Mouse (Mus musculus) monocyte, adult 5-6 weeks (primary cell): Measurements from ENCODE around the gene Acss3. TPM values are rescaled to one million over a fixed set of nuclear protein-coding genes. Genes with fewer than 3 reads are reported as not detected.

Source experiments
- ATAC-seq: fragments of 153-309, 156-312 bp; replicated peaks from 2 replicates; pipeline ENCODE4 v1.8.0; 2017; ENCODE audit warnings: mild to moderate bottlenecking; ENCODE audit not compliant: low TSS enrichment, insufficient number of reproducible peaks, severe bottlenecking, poor library complexity, low FRiP score
- total RNA-seq: library from RNA; stranded (forward); fragments of 200-1000, 200-491, 200-594 nt; gene quantifications from 3 replicates; pipeline ENCODE4 v1.2.3, GENCODE M21; 2017

Acss3 gene
- not detected in 3 replicates for total RNA-seq

DNA sequence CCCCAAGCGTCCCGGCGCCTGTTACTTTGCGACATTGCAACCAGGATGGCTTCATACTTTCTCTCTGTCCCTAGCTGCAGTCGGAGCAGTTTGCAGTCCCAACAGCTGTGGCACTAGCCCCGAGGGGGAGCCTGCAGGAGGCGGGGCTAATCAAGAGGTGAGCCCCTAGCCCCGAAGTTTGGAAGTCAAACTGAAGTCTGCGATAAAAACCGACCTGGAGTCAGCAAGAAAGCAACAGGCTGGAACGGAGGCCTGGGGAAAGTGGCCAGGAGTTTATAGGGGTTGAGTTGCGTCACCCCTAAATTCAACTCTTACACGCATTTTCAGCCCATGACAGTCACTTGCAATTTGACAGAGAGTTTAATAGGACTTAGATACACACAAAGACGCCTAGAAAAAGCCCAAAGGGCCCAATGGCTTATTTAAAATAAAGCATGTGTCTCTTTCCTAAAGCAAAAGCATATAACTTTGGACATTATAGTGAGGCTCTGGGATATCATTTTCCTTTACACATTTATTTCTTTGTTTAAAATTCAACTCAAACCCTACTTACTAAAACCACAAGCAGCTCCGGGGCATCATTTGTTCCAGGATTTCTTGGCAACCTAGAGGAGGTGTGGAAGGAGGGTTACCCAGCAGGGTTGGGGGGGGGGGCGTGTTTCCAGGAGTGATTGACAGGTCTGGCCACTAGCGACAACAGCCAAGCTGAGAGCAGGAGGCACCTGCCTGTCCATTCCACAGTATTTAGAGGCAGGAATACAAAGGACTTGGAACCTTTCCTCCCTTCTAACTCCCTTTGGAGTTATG, at the start of gene Acss3:
Gene Acss3, minus strand, starts transcription at position 140 of the 807 bp plus-strand sequence.
- ATAC-seq, result no peak

DNA sequence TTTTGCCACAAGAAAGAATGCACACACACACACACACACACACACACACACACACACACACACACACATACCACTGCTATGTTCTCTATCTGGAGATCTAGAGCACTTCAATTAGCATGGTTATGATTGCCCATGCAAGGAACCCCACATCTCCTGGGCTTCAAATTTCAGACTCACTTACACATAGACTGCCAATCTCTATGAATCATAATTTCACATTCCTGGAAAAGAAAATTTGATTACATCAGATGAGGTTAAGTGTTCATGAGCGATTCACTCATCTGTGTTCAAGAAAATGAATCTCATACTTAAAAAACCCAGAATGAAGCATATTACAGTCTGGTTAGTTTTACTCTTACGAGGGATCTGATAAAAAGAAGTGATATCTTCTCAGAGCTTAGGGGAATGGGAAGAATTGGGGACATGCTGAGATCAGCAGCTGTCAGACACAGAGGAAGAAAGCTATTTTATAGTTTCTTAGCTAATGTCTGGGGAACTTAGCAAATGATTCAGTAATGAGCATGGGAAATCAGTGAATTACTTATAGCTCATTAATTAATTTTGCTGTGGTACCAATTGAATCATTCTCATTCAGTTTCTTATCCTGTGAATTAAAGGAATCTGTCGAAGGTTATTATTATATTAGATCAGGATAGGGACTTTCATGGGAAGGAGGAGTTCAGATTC, 48.7 kb upstream of the Acss3 start:
- ATAC-seq, result no peak

DNA sequence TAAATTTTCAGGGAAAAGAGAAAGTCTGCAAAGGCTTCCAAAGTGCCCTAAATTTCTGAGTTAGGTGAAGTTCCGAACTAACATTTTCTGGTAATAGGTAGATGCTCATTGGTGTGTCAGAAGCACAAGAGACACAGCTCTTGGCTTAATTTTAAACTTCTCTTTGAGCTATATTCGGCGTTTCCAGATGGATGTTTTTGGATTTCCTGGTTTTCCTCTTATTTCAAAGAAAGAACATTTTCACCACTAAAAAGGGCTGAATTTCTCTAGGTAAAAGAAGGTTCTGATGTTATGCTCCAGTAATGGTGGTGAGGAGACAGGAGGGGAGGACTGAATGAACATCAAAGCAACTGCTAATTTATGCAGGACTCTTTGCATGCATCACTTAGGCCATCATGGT, 43.0 kb upstream of the Acss3 start:
- no peak for ATAC-seq

DNA sequence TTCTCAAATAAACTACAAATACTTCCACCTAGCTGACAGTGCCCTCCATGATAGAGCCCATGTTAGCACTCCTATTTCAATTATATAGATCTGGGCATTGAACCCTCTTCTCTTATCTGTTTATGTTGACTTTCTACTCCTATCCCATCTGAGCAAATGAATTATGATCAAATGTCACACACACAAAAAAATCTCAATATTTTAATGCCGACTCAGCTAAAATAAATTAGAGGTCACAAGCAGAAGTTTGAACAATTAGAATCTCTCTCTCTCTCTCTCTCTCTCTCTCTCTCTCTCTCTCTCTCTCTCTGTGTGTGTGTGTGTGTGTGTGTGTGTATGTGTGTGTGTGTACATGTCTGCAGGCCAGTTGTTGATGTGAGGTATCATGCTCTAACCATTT, 25.3 kb upstream of the Acss3 start:
- no peak for ATAC-seq

DNA sequence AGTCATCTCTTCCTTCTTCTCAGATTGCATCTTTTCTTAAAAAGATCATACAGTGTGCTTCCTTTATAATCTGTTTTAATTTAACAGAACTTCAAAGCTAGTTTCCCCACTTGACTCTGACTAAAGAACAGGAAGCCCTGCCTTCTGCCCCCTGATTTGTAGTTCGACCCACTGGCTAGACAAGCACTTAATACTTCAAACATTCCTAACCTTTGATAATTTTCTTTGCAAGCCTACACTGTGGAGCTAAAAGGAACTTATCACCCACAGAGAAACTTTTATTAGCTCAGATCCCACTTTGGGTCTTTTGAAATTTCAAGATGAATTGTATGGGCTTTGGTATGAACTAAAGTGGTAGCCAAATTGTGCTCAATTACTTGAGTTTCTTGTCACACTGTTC, 20.5 kb upstream of the Acss3 start:
- ATAC-seq, result no peak

DNA sequence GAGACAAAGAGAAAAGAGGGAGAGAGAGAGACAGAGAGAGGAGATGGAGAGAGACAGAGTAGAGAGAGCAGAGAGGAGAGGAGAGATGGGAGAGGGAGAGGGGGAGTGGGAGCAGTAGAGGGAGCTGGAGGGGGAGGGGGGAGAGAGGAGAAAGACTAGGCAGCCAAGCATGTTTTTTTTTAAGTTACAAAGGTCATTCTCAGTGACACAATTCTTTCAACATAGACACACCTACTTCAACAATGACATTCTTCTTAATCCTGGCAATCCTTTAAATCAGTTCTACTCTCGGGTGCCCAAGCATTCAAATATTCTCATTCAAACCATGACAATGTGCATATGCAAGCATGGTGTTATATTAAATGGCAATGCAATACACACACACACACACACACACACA, 19.4 kb upstream of the Acss3 start:
- ATAC-seq, result no peak

DNA sequence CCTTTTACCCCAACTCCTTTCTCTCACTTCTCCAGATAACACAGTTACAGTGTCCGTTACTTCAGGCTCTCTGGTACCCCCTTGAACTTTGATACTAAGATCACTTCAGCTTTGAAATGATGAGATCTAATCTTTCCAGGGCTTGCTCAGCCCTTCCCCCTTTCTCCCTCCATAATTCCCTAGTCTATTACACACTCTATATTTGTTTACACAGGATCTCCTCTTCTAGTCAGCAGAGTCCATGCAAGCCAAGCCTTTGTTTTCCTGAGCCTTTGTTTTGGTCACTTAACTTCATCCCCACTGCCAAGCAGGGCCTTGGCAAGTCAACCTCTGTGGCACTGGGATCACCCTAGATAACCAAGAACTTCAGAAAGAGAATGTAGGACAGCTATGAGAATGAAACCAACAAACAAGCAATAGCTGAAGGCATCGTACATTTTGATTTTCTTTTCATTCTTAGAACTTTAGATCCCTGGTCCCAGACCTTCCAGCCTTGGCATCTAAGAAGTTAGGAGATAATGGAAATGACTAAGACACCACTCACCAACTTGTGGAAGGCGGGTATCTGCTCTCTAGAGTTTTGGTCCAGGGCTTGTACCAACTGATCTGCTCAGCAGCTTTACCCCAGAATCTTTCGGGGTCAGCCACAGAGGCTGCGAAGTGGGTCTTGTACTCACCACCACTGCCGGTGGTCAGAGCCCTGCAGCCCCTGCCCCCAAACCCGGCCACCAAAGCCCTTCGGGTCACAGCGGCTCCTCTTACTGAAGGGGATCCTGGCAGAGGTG, 532 bp downstream of the Acss3 start:
- ATAC-seq, result no peak

DNA sequence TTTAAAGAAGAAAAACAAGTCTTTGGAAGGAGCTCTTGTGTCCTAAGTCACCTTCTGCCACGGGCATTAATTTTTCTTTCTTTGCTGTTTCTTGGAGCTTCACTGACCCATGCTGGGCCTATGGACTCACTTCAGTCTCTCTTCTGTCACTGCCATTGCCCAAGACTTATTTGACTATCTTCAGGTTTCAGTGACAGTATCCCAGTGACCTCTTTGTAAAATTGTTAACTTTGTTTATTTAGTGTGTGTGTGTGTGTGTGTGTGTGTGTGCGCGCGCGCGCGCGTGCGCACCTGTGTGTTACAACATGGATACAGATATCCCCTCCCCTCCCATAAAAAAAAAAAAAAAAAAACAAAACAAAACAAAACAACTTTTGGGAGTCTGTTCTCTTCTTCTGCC, 2.2 kb downstream of the Acss3 start:
- ATAC-seq, result no peak

DNA sequence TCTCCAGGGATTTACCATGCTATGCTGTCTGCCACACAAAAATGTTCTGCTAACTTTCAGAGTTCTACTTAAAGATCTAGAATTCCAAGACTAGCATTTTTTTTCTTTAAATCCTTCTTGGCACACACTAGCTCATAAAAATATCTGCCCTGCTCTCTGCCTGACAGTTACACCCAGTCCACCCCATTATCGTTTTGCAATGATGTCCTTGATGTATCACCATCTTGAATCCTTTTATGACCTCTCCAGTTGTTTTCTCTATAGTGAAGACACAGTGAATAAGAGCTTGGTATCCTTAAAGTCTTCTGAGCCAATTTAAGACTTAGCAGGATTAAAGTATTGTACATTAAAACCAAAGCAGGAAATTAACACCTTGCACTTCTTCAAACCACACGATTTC, 4.3 kb downstream of the Acss3 start:
- no peak for ATAC-seq

DNA sequence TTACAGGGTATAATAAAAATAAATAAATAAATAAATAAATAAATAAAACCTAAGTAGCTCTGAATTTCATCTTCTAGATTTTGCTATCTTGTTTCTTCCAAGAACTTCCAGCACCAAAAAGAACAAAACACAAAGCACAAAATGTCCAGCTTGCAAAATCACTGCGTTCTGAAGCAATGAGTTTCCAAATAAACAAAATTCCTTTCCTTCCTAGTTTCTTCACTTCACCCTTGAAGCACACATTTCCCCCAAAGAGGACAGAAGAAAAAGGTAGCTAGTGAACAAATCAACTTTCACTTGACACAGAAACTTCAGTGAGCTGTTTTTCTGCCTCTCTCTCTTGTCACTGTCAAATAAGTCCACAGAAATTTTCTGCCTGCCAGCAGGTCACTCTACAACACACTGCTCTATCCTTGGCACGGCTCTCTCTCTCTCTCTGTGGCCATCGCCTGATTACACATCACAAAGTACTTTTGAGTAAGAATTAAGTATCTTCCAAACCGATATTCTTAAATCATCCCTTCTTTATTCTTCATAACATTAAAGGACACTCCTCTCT, 6.7 kb downstream of the Acss3 start:
- no peak for ATAC-seq

DNA sequence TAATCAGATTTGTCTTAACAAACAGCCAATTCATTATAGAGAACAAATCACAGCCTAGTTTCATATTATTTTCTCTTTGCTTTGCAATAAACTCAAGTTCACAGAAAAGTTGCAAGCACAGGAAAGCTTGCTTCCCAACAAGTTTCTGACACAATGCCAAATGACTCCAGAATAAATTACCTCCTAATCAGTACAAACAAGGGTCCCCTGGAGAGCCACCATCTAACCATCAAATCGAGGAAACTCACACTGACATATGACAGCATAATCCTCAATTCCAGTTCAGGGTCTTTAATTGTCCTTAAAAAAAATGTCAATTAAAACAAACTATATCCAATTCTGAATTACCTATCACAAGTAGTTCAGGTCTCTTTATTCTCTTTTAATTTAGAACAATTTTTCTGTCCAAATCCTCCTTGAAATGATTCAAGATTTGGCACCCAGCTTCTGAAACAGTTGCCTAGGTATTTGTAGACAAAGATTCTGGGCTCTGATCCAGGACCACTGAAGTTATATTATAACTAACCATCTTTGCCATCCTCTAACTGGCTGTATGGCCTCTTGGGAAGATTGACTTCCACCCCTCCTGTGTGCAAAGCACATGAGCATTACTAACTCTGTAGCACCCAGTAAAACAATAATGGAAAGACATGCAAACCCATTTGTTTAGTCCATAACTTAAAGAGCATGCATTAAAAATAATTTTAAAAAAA, 7.4 kb downstream of the Acss3 start:
- ATAC-seq, result no peak

DNA sequence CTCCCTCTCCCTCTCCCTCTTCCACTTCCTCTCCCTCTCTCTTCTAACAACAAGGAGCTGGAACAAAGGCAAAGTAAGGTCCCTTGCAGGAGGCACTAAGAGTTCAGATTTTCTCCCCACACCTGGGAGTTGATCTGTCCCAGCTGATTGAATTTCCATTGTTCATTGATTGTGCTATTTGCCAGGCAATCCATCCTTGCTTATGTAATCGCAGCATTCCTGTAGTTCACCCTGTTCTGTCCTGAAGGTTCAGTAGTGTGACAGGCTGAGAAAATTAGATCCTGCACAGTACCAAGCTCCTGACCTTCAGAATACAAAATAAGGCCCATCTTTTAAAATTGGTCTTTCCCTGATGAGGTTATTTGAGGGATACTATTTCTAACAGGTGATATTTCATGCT, 8.3 kb downstream of the Acss3 start:
- ATAC-seq, result no peak

DNA sequence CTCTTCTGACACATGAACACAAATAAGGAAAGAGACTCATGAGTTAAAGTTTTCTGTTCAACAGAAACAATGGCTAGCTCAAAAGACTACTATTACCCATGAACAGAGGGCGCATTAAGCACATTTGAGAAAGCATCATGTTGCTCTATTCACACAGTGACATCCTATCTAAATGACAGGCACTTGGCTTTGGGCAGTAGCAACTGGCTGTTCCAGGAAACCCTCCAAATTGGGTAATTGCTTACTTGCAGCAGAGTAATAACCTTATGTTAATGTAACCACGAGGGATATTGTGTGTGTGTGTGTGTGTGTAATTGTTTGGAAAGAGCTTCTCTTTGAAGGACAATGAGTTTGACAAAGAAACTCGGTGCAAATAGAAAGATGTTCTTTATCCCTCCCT, 29.0 kb downstream of the Acss3 start:
- ATAC-seq, result no peak

DNA sequence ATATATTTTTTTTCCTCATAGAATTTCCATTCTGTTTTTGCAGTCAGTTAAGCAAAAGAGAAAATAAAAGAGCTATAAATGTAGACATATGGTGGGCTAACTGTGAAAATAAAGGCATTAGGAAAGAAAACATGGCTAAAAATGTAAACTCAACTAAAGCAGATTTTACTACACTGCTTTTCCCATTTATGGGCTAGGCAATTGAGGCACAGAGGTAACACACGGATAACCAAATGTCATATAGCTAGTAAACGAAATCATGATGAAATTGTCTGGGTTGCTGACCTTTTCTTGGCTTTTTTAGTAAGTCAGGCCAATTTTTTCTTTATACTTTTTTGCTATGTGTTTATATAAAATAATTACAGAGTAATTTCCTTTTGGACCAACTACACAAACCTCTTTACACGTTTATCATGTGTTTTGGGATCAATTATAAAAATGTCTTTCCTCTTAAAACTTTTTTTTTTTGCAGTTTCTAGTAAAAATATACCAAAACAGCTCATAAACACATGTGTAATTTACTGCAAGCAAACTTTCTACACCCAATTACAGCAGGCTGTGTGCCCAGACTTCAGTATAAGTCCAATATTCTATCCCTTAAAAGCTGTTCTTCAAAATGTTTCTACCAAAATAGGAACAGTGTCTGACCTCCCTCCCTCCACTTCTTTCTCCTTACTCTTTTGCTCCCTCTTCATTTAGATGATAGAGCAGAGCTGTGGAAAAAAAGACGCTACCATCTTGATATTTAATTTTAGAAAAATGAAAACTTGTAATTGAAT, 69.4 kb downstream of the Acss3 start:
- ATAC-seq, result no peak

DNA sequence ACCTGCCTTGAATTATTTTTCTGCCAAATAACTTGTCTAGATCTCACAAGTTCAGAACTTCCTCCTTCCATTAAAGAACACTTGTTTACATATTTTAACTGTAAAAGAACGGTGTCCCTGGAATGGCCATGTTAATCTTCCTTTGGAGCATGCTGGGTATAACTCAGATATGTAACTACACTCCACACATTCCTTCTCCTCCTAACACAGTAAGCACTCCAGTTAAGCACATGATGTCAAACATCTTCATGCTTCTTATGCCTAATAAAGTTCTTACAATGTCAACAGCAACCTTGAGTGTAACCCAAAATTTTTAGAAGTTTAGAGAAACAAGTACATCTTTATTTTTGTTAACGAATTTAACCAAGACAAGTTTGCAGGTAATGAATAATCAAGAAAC, 73.0 kb downstream of the Acss3 start:
- no peak for ATAC-seq

DNA sequence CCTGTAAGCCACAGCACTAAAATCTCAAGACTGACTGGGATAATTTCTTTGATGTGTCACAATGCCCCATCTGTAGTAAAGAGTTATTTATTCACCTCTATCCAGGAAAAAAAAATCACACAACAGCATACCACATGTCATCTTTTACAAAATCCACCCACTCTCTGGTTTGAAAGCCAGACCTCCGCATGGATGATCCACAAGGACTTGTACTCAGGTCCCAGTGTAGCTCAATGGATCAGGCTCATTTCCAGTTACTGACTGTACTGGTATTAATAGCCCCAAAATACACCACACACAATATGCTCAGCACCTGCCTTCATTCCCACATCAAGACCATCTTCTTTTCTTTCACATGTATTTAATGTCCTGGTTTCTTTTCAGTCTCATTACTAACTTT, 80.8 kb downstream of the Acss3 start:
- no peak for ATAC-seq

DNA sequence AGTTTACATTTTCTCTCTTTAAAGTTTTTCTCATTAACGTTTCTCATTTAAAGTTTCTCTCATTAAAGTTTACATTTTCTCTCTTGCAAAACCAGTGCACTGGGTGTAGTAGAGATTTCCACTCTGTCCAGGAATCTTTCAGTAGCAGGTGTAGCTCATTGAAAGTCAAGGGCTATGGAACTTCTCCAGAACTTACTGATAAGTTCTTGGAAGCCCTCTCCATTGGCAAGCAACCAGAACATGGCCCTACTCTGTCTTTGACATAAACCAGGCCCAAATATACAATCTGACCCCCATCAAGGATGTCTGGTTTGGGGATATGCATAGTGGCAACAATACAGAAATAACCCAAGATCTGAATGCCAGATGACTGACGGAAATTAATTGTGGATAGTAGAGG, 82.6 kb downstream of the Acss3 start:
- no peak for ATAC-seq

DNA sequence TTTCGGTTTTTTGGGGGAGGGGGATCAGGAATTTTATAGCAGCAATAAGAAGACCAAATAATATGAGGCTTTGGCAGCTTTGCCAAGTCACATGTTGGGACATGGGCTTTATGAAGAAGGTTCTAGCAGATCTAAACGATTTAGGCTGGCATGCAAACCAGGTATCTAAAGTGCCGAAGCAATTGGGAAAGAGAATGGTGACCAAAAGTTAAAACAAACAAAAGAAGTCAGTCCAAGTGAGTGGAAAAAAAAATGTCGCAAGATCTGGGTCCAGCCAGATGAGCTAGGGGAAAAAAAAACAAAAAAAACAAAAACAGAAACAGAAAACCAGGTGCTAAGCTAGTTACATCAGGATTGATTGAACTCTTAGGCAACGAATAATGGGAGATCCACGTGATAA, 83.1 kb downstream of the Acss3 start:
- no peak for ATAC-seq
